In the genomic region with DNA sequence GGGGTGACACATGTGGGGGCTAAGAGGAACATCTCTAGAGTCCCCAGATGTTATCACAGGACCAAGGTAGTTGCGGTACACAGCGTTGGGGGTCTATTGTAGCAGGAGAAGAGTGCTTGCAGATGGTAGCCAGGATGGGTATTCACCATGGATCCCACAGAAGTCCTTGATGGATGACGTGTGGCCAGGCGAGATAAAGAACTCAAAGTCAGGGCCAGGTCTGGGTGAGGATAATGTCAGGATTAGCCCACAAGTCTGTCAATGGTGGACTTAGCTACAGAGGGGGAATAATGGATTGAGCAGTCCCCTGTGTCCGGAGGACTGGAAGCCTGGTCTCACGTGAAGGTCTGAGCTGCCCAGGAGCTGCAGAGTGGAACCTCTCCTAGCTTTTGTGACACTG, we compare ENCODE assay signal across 20 mouse cellular contexts. TPM values are rescaled to one million over a fixed set of nuclear protein-coding genes. Genes with fewer than 3 reads are reported as not detected.
"Had no signal": no experiment of that assay in that cellular context is flagged by ENCODE, and none has a peak within 500 bp of the region (broad histone marks: within the 10 kb centered on the region; RNA-seq: fewer than 3 reads in every experiment).

No protein-coding gene starts in this region.

- H3K36me3 ChIP-seq: midbrain, embryonic 10.5 days; midbrain, embryonic 12.5 days; neural tube, embryonic 13.5 days; neural tube, embryonic 15.5 days had no signal

- H3K4me1 ChIP-seq: midbrain, embryonic 10.5 days; midbrain, embryonic 12.5 days; neural tube, embryonic 13.5 days; neural tube, embryonic 15.5 days had no signal

- H3K9ac ChIP-seq: lung, embryonic 14.5 days; midbrain, embryonic 12.5 days; neural tube, embryonic 13.5 days; neural tube, embryonic 15.5 days had no signal

- H3K27ac ChIP-seq: midbrain, embryonic 10.5 days; midbrain, embryonic 12.5 days; neural tube, embryonic 13.5 days; neural tube, embryonic 15.5 days had no signal

- H3K27me3 ChIP-seq: neural tube, embryonic 13.5 days; neural tube, embryonic 15.5 days had no signal

- H3K9me3 ChIP-seq: midbrain, embryonic 10.5 days; midbrain, embryonic 12.5 days; neural tube, embryonic 13.5 days; neural tube, embryonic 15.5 days had no signal

- H3K4me3 ChIP-seq: midbrain, embryonic 10.5 days; midbrain, embryonic 12.5 days; myocyte; neural tube, embryonic 13.5 days; neural tube, embryonic 15.5 days had no signal

- DNase-seq: lung, embryonic 14.5 days; lung, postnatal 10 days; lung, postnatal 4 days; midbrain, embryonic 14.5 days; retina, postnatal 1 day; right cerebral cortex, adult 18-20 months; right cerebral cortex, postnatal 25 days; right cerebral cortex, postnatal 4 days; spleen, adult 18-20 months; thymus, adult 18-20 months; thymus, postnatal 14 days; thymus, postnatal 36 days had no signal

- H3K4me2 ChIP-seq: lung, embryonic 14.5 days; midbrain, embryonic 12.5 days; neural tube, embryonic 13.5 days; neural tube, embryonic 15.5 days had no signal

- ATAC-seq: midbrain, embryonic 16.5 days had no signal

RNA-seq across cellular contexts. Expression of gene Atp2c2, which starts 24.8 kb away (rescaled TPM):
- total RNA-seq: megakaryocyte, adult 5-6 weeks had no signal

RNA-seq across cellular contexts. Expression of gene Wfdc1, which starts 58.4 kb away (rescaled TPM):
- total RNA-seq: megakaryocyte, adult 5-6 weeks; megakaryocyte-erythroid progenitor cell, adult 5-6 weeks had no signal
